Mouse (Mus musculus): ENCODE results near the gene Syt16. TPM values are rescaled to one million over a fixed set of nuclear protein-coding genes. Genes with fewer than 3 reads are reported as not detected.

The Syt16 gene
- polyA plus RNA-seq, 1 experiment from 2014 or later = 3.8 TPM

DNA sequence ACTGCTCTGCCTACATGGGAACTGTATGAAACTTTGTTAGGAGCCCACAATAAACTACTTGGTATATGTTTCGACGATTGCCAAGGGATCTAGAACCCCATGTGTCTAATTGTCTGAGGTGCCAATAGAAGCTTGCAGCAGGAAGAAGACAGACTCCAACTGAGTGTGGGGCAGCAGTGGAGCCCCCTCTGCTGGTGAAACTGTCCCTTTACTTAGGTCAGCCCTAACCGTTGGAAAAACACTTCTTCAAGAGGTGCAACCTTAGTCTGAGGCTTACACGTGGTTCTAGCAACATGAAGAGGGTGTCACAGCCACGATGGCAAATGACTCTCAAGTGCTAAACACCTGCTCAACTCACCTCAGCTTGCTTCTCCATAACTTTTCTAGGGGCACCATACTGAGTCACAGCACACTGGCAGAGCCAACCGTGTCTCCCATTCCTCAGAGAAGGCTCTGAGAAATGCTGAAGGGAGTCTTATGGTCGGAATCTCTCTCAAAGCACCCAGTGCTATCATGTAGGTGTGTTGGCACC, 17.3 kb downstream of the Syt16 start:
- 53% methylated on average over 7 of the region's 7 CpGs for WGBS
- H3K36me3 ChIP-seq = no peaks in the 10 kb centered on the region
- no peak overlapping the region for H3K4me2 ChIP-seq

DNA sequence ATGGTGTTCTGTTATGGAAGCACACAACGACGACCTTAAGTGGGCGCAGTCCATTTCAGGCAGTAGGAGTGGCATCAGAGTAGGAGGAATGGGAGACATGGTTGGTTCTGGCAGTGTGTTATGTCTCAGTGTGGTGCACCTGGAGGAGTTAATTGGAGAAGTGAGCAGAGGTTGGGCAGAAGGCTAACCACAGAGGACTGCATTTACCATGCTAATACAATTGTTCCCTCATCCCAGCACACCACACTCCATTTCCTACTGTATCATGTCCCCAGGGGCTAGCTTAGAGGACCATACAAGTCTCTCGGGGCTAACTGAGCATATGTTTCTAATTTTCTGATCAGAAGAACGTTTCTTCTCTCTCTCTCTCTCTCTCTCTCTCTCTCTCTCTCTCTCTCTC, 18.0 kb downstream of the Syt16 start:
- Histone ChIP-seq H3K4me1 (no peaks in the 10 kb centered on the region), H3K36me3 (no peaks in the 10 kb centered on the region), H3K4me2 (no peak overlapping the region), H3K27ac (no peak overlapping the region), H3K4me3 (no peak overlapping the region), H3K27me3 (no peaks in the 10 kb centered on the region), H3K9ac (no peak overlapping the region), H3K9me3 (no peaks in the 10 kb centered on the region)
- 56% methylated on average over 5 of the region's 5 CpGs for WGBS
- ATAC-seq (ENCODE audit: insufficient number of reproducible peaks, low FRiP score, low TSS enrichment, low read depth) = no peak

More for the DNA sequence above, 17.3 kb downstream of the Syt16 start:
- no peaks in the 10 kb centered on the region for H3K4me1 ChIP-seq
- H3K9ac ChIP-seq = no peak overlapping the region
- ATAC-seq (ENCODE audit: insufficient number of reproducible peaks, low FRiP score, low TSS enrichment, low read depth) = no peak
- no peak overlapping the region for H3K27ac ChIP-seq
- H3K4me3 ChIP-seq = no peak overlapping the region
- no peaks in the 10 kb centered on the region for H3K9me3 ChIP-seq
- H3K27me3 ChIP-seq = no peaks in the 10 kb centered on the region

GRCm38 (mm10) chr12:74023260-74023659, 25.8 kb downstream of the Syt16 start:
- Histone ChIP-seq H3K4me3 (no peak overlapping the region), H3K36me3 (no peaks in the 10 kb centered on the region), H3K4me1 (no peaks in the 10 kb centered on the region), H3K9me3 (no peaks in the 10 kb centered on the region), H3K9ac (no peak overlapping the region), H3K27me3 (no peaks in the 10 kb centered on the region), H3K4me2 (no peak overlapping the region), H3K27ac (no peak overlapping the region)
- no peak for ATAC-seq (ENCODE audit: insufficient number of reproducible peaks, low FRiP score, low TSS enrichment, low read depth)
- 72% methylated on average over 5 of the region's 5 CpGs for WGBS

DNA sequence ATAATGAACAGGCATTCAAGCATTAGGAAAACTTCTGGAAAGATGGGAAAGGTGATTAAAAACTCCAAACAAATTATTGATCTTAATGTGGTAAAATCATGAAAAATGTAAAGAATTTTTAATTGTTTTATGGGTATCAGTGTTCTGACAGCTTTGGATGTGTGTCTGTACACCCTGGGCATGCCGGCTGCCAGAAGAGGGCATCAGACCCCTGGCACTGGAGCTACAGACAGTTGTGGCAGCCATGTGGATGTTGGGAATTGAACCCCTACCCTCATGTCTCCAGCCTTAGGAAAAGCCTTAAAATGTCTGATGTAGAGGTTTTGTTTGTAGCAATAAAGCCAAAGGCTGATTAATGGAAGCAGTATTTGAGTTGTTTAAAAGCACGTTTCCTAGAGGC, 27.5 kb downstream of the Syt16 start:
- no peaks in the 10 kb centered on the region for H3K36me3 ChIP-seq
- H3K4me3 ChIP-seq = no peak overlapping the region
- no peaks in the 10 kb centered on the region for H3K27me3 ChIP-seq
- H3K9me3 ChIP-seq = no peaks in the 10 kb centered on the region
- no peaks in the 10 kb centered on the region for H3K4me1 ChIP-seq
- WGBS = 89% methylated on average over 2 of the region's 2 CpGs
- ATAC-seq (ENCODE audit: insufficient number of reproducible peaks, low FRiP score, low TSS enrichment, low read depth) = no peak
- no peak overlapping the region for H3K27ac ChIP-seq
- no peak overlapping the region for H3K4me2 ChIP-seq
- H3K9ac ChIP-seq = no peak overlapping the region

DNA sequence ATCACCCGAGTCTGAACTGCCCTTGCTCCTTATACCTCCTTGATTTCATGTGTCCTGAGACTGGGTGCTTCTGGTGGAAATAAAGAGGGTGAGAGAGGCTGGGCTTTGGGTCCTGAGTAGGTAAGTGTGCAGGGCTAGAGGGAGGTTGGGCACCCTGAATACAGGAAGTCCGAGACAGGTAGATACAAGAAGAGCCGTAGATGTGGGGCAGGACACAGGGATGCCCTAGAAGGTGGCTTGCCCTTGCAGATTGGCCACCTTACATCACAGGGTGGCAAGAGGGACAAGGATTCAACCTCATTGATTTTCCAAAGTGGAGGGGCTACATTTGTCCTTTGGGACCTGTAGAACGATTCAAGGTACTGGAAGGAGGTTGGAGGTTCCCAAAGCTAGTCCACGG, 45.8 kb downstream of the Syt16 start:
- no peak overlapping the region for H3K4me2 ChIP-seq

GRCm38 (mm10) chr12:74043755-74044154, 46.3 kb downstream of the Syt16 start:
- H3K4me1 ChIP-seq = no peaks in the 10 kb centered on the region
- H3K9me3 ChIP-seq = no peaks in the 10 kb centered on the region
- no peak for ATAC-seq (ENCODE audit: insufficient number of reproducible peaks, low FRiP score, low TSS enrichment, low read depth)
- H3K27me3 ChIP-seq = no peaks in the 10 kb centered on the region
- no peak overlapping the region for H3K27ac ChIP-seq
- WGBS = 49% methylated on average over 6 of the region's 6 CpGs
- H3K4me2 ChIP-seq = no peak overlapping the region
- H3K4me3 ChIP-seq = no peak overlapping the region
- H3K9ac ChIP-seq = no peak overlapping the region
- no peaks in the 10 kb centered on the region for H3K36me3 ChIP-seq

More for the DNA sequence above, 45.8 kb downstream of the Syt16 start:
- Histone ChIP-seq H3K9me3 (no peaks in the 10 kb centered on the region), H3K27ac (no peak overlapping the region), H3K9ac (no peak overlapping the region), H3K36me3 (no peaks in the 10 kb centered on the region), H3K4me3 (no peak overlapping the region), H3K27me3 (no peaks in the 10 kb centered on the region), H3K4me1 (no peaks in the 10 kb centered on the region)
- WGBS = 87% methylated on average over 5 of the region's 5 CpGs
- ATAC-seq (ENCODE audit: insufficient number of reproducible peaks, low FRiP score, low TSS enrichment, low read depth) = no peak

GRCm38 (mm10) chr12:74044241-74044640, 46.8 kb downstream of the Syt16 start:
- H3K9me3 ChIP-seq = no peaks in the 10 kb centered on the region
- no peak overlapping the region for H3K4me3 ChIP-seq
- no peaks in the 10 kb centered on the region for H3K36me3 ChIP-seq
- H3K4me2 ChIP-seq = no peak overlapping the region
- ATAC-seq (ENCODE audit: insufficient number of reproducible peaks, low FRiP score, low TSS enrichment, low read depth) = no peak
- H3K4me1 ChIP-seq = no peaks in the 10 kb centered on the region
- H3K27ac ChIP-seq = no peak overlapping the region
- 85% methylated on average over 4 of the region's 4 CpGs for WGBS
- no peaks in the 10 kb centered on the region for H3K27me3 ChIP-seq
- no peak overlapping the region for H3K9ac ChIP-seq

DNA sequence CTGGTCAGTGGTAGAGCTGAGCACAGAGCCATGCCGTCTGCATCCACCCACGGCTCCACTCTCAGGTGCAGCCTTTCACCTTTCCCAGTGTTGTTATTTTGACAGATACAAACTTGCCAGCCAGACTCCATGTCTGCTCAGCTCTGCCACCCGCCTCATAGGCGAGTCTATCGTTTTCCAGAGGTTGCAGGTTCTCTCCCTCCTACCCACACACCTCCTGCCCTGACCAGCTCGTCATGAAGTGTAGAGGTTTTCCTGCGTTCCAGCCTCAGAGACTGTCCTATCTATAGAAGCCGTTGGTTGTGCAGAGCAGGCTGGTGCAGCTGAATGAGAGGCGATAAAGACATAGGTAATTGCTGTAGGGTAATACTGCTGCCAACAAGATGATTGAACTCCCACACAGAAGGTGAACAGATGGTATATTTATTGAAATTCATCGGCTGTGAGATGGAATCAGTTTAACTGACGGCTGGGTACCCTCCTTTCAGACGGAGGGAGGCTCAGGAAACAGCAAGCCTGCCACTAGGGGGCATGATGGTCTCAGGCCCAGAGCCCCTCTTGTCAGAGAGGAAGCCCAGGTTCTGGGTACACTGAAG, 58.0 kb downstream of the Syt16 start:
- Histone ChIP-seq H3K9me3 (no peaks in the 10 kb centered on the region), H3K27ac (no peak overlapping the region), H3K4me2 (no peak overlapping the region), H3K9ac (no peak overlapping the region), H3K27me3 (no peaks in the 10 kb centered on the region), H3K36me3 (no peaks in the 10 kb centered on the region), H3K4me1 (no peaks in the 10 kb centered on the region), H3K4me3 (no peak overlapping the region)
- 55% methylated on average over 12 of the region's 12 CpGs for WGBS
- ATAC-seq (ENCODE audit: insufficient number of reproducible peaks, low FRiP score, low TSS enrichment, low read depth) = no peak

DNA sequence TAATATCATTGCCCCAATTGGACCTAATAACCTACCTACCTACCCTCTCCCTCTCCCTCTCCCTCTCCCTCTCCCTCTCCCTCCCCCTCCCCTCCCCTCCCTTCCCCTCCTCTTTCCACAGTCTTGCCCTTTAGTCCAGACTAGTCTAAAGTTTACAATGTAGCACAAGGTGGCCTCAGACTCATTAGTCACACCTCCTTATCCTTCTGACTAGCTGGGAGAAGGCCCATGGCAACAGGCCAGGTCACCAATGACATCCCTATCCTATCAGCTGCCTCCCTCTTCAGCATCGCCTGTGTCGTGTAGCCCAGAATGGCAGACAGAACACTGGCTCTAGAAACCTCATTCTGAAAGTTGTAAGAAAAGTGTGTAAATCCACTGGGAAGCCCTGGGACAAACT, 58.7 kb downstream of the Syt16 start:
- 78% methylated on average over 2 of the region's 2 CpGs for WGBS
- no peaks in the 10 kb centered on the region for H3K4me1 ChIP-seq

DNA sequence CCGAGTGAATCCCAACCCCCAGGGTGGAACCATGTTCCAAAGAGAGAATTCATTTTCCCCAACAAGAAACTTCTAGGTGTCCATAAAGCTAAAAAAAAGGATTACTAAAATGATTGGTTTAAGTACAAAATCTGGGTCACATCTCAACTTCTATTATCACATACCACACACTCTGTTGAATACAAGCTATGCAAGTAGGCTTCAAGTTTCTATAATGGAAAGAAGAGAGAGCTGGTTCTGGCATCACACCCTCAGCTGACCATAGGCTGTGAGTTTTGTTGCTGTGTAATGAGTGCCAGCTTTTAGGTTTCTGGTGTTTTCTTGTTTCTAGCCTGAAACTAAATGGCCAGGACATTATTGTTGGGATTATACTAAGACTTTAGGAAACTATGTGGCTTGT, 65.1 kb downstream of the Syt16 start:
- Histone ChIP-seq H3K36me3 (no peaks in the 10 kb centered on the region), H3K27ac (no peak overlapping the region)
- ATAC-seq (ENCODE audit: insufficient number of reproducible peaks, low FRiP score, low TSS enrichment, low read depth) = no peak

More for the DNA sequence above, 58.7 kb downstream of the Syt16 start:
- Histone ChIP-seq H3K36me3 (no peaks in the 10 kb centered on the region), H3K27me3 (no peaks in the 10 kb centered on the region), H3K9me3 (no peaks in the 10 kb centered on the region), H3K4me3 (no peak overlapping the region), H3K4me2 (no peak overlapping the region), H3K27ac (no peak overlapping the region), H3K9ac (no peak overlapping the region)
- ATAC-seq (ENCODE audit: insufficient number of reproducible peaks, low FRiP score, low TSS enrichment, low read depth) = no peak

DNA sequence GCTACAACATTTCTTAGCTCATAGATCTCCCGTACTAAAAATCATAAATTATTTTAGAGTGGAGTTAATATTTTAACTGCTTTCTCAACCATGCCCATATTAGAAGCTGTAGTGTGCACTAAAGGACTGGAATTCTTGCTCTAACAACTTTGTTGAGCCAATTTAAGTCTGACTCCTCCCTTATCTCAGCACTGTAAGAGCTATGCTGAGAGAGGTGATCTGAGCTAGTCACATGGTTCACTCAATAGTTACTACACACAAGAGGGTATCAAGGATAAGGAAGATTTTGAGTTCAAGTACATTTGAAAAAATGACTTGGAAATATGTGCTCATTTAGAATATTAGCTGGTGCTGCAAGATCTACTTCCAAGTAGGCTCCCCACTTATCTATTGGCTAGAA, 71.5 kb downstream of the Syt16 start:
- H3K9me3 ChIP-seq = no peaks in the 10 kb centered on the region
- no peaks in the 10 kb centered on the region for H3K27me3 ChIP-seq
- no peaks in the 10 kb centered on the region for H3K36me3 ChIP-seq
- 82% methylated on average over 1 of the region's 1 CpGs for WGBS
- no peak overlapping the region for H3K9ac ChIP-seq
- H3K4me1 ChIP-seq = no peaks in the 10 kb centered on the region
- no peak overlapping the region for H3K4me2 ChIP-seq
- no peak for ATAC-seq (ENCODE audit: insufficient number of reproducible peaks, low FRiP score, low TSS enrichment, low read depth)
- H3K4me3 ChIP-seq = no peak overlapping the region
- H3K27ac ChIP-seq = no peak overlapping the region

More for the DNA sequence above, 65.1 kb downstream of the Syt16 start:
- Histone ChIP-seq H3K4me3 (no peak overlapping the region), H3K4me1 (no peaks in the 10 kb centered on the region), H3K9me3 (no peaks in the 10 kb centered on the region), H3K4me2 (no peak overlapping the region), H3K27me3 (no peaks in the 10 kb centered on the region), H3K9ac (no peak overlapping the region)
- WGBS = 86% methylated on average over 1 of the region's 1 CpGs

DNA sequence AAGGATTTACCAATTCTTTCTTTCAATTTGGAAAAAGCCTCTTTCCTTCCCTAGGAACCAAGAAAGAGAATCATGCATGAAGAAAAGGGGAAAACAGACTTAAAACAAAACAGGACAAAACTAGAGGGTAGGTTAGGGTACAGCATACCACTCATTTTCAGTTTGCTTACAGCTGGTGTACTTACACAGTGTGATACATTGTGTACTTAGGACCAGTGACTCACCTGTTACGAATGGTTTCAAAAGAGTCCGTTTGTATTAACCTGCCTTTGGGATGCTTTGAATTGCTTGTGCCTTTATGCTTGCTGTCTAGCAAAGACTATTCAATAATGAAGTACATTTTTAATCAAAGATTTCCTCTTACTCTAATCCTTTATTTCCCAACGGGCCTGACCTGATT, 78.1 kb downstream of the Syt16 start:
- Histone ChIP-seq H3K27me3 (no peaks in the 10 kb centered on the region), H3K36me3 (no peaks in the 10 kb centered on the region), H3K27ac (no peak overlapping the region), H3K4me2 (no peak overlapping the region), H3K4me1 (no peaks in the 10 kb centered on the region), H3K9ac (no peak overlapping the region), H3K9me3 (no peaks in the 10 kb centered on the region), H3K4me3 (no peak overlapping the region)
- 80% methylated on average over 3 of the region's 3 CpGs for WGBS
- ATAC-seq (ENCODE audit: insufficient number of reproducible peaks, low FRiP score, low TSS enrichment, low read depth) = no peak

DNA sequence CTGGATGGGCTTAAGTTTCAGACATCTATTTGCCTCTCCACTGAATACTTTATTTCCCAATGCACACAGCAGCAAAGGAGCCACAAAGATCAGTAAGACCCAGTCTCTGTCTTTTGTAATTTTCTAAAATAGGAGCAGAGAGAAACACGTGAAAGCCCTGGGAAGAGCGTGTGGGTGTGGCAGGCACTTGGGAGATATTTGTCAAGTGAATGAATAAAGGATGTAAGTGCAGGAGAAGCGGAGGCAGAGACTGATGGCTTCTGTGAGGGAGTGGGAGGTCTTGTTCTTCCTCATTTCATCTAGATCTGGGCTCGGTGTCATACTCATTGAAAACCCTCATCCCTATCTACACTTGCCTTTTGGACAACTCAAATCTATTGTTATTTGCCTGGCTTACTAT, 78.6 kb downstream of the Syt16 start:
- Histone ChIP-seq H3K4me2 (no peak overlapping the region), H3K9ac (no peak overlapping the region), H3K9me3 (no peaks in the 10 kb centered on the region), H3K4me3 (no peak overlapping the region), H3K36me3 (no peaks in the 10 kb centered on the region), H3K4me1 (no peaks in the 10 kb centered on the region), H3K27me3 (no peaks in the 10 kb centered on the region), H3K27ac (no peak overlapping the region)
- no peak for ATAC-seq (ENCODE audit: insufficient number of reproducible peaks, low FRiP score, low TSS enrichment, low read depth)
- WGBS = 71% methylated on average over 4 of the region's 4 CpGs

Data from limb, embryonic 15.5 days (tissue).